Mouse (Mus musculus) adrenal gland, postnatal 4 days (tissue): ENCODE measurements around the gene Nutf2. TPM values are rescaled to one million over a fixed set of nuclear protein-coding genes. Genes with fewer than 3 reads are reported as not detected.
"Not testable (repeated sequence)": the region's sequence is repeated elsewhere in the genome, so short reads cannot be mapped to it uniquely, and the experiment has no call there.

ENCODE experiments used
- DNase-seq, 2 experiments: peaks; one replicate each; pipeline ENCODE4 v3.0.0; 2021 to 2022; ENCODE audit warnings: low spot score in 2 of 2, mixed read lengths in 2 of 2
- long read RNA-seq, 2 experiments: library from polyadenylated mRNA; stranded (forward); transcript quantifications; one replicate each; pipeline ENCODE4 v2.0.0; 2021
- total RNA-seq, 2 experiments: library from RNA; stranded (reverse); gene quantifications; 2 replicates each; pipeline ENCODE4 v1.2.3; 2021

The Nutf2 gene
- 10 to 100 TPM; 53.1 to 57.4 TPM for total RNA-seq
- long read RNA-seq, experiment 1, transcript Nutf2-201 (5 exons, 948 nt): major isoform, 133 of 147 reads
- long read RNA-seq, experiment 1, partial matches to known transcripts: 4 of 147 reads
- long read RNA-seq, experiment 1, other reads (novel, unspliced or antisense): 6 of 147 reads
- long read RNA-seq, experiment 2, transcript Nutf2-201 (5 exons, 948 nt): major isoform, 105 of 128 reads
- long read RNA-seq, experiment 2, partial matches to known transcripts: 9 of 128 reads
- long read RNA-seq, experiment 2, other reads (novel, unspliced or antisense): 9 of 128 reads

- DNase-seq: peak; percentile 69 to 93
These were observed at the start of gene Nutf2 for GRCm38 (mm10) chr8:105860143-105860981. Nutf2 (plus strand) TSS chr8:105860580.

GRCm38 (mm10) chr8:105811061-105811460 is 49.3 kb upstream of the Nutf2 start:
- no peak for DNase-seq

- DNase-seq: no peak
These were observed 48.8 kb upstream of the Nutf2 start for GRCm38 (mm10) chr8:105811543-105811942.

GRCm38 (mm10) chr8:105812511-105812910 is 47.9 kb upstream of the Nutf2 start:
- no peak for DNase-seq

- DNase-seq: no peak
These were observed 47.1 kb upstream of the Nutf2 start for GRCm38 (mm10) chr8:105813241-105813640.

GRCm38 (mm10) chr8:105819659-105820058 is 40.7 kb upstream of the Nutf2 start:
- no peak for DNase-seq

- no peak for DNase-seq
These were observed 39.5 kb upstream of the Nutf2 start for GRCm38 (mm10) chr8:105820925-105821324.

GRCm38 (mm10) chr8:105825506-105825905 is 34.9 kb upstream of the Nutf2 start:
- DNase-seq: no peak

GRCm38 (mm10) chr8:105826379-105826778 is 34.0 kb upstream of the Nutf2 start:
- DNase-seq: no peak

- peak; percentile 78 to 91 for DNase-seq
These were observed 33.2 kb upstream of the Nutf2 start, which contains the start of the genes Ranbp10 and Tsnaxip1 for GRCm38 (mm10) chr8:105826861-105827848. Ranbp10 (minus strand) TSS chr8:105827350. Tsnaxip1 (plus strand) TSS chr8:105827731.

- DNase-seq: not testable (repeated sequence)
These were observed 26.6 kb upstream of the Nutf2 start for GRCm38 (mm10) chr8:105833740-105834139.

GRCm38 (mm10) chr8:105835318-105835717 is 25.1 kb upstream of the Nutf2 start:
- peak; percentile 28 to 60 for DNase-seq

GRCm38 (mm10) chr8:105836991-105837390 is 23.4 kb upstream of the Nutf2 start:
- no peak for DNase-seq

GRCm38 (mm10) chr8:105839209-105839608 is 21.2 kb upstream of the Nutf2 start:
- DNase-seq: no peak

GRCm38 (mm10) chr8:105846678-105847077 is 13.7 kb upstream of the Nutf2 start:
- DNase-seq: no peak

- DNase-seq: no peak
These were observed 10.4 kb upstream of the Nutf2 start for GRCm38 (mm10) chr8:105850014-105850413.

- DNase-seq: no peak
These were observed 9.8 kb upstream of the Nutf2 start for GRCm38 (mm10) chr8:105850611-105851010.

- DNase-seq: peak; percentile 56 to 80
These were observed 8.7 kb upstream of the Nutf2 start for GRCm38 (mm10) chr8:105851651-105852143.

GRCm38 (mm10) chr8:105852146-105852729 is 8.1 kb upstream of the Nutf2 start:
- DNase-seq: no peak

GRCm38 (mm10) chr8:105853178-105853577 is 7.2 kb upstream of the Nutf2 start, which contains the start of gene Cenpt:
Cenpt (minus strand) TSS chr8:105853278.
- DNase-seq: no peak
